Mouse (Mus musculus) forebrain, embryonic 11.5 days (tissue): ENCODE data around the gene Ltbp2. TPM values are rescaled to one million over a fixed set of nuclear protein-coding genes. Genes with fewer than 3 reads are reported as not detected.
A peak's percentile ranks its signal among the peaks of the same experiment; 100 is the strongest.

Experiments
- ATAC-seq: fragments of 200-750 bp; cut with Nextera tagmentation; replicated peaks from 2 replicates; pipeline ENCODE4 v1.8.0; 2017; ENCODE audit warnings: moderate TSS enrichment; ENCODE audit not compliant: low FRiP score
- DNase-seq: peaks from one replicate; pipeline ENCODE4 v3.0.0-alpha.2; 2017; ENCODE audit warnings: low spot score
- H3K27ac ChIP-seq: fragments of 300-500 bp; sonication (generic); 2 replicates; pipeline ENCODE4 v1.5.1; 2014; ENCODE audit warnings: low read depth, low read length
- H3K27me3 ChIP-seq: fragments of 300-500 bp; sonication (generic); 2 replicates; pipeline ENCODE4 v1.6.1; 2014; ENCODE audit warnings: mild to moderate bottlenecking, low read length, mixed read lengths; ENCODE audit not compliant: control insufficient read depth, insufficient read depth
- H3K36me3 ChIP-seq: fragments of 300-500 bp; sonication (generic); 2 replicates; pipeline ENCODE4 v1.6.1; 2014; ENCODE audit warnings: mild to moderate bottlenecking, low read length, moderate library complexity, mixed read lengths; ENCODE audit not compliant: control insufficient read depth, insufficient read depth
- H3K4me1 ChIP-seq: fragments of 300-500 bp; sonication (generic); replicated peaks from 2 replicates; pipeline ENCODE4 v1.6.1; 2014; ENCODE audit warnings: low read length, mixed read lengths; ENCODE audit not compliant: control insufficient read depth, insufficient read depth
- H3K4me2 ChIP-seq: fragments of 300-500 bp; sonication (generic); 2 replicates; pipeline ENCODE4 v1.6.1; 2014; ENCODE audit warnings: low read depth, mild to moderate bottlenecking, low read length, moderate library complexity, mixed read lengths; ENCODE audit not compliant: severe bottlenecking
- H3K4me3 ChIP-seq: fragments of 300-500 bp; sonication (generic); 2 replicates; pipeline ENCODE4 v1.5.1; 2014; ENCODE audit warnings: low read depth, low read length
- H3K9ac ChIP-seq: fragments of 300-500 bp; sonication (generic); 2 replicates; pipeline ENCODE4 v1.6.1; 2014; ENCODE audit warnings: low read length
- H3K9me3 ChIP-seq: fragments of 300-500 bp; sonication (generic); 2 replicates; pipeline ENCODE4 v1.6.1; 2016; ENCODE audit warnings: low read length, mixed read lengths; ENCODE audit not compliant: control insufficient read depth
- WGBS: fragments of 180-500 bp; shearing (Covaris S2); extraction: QIAGEN DNeasy Blood & Tissue Kit; methylation state at CpG from one replicate; pipeline ENCODE4 v1.1.7; 2014; 5-methylcytosine and 5-hydroxymethylcytosine counted together
- polyA plus RNA-seq: library from polyadenylated mRNA; unstranded; fragments of >200 nt; fragmentation: Nextera tagmentation; extraction: Ambion mirVana; gene quantifications from 2 replicates; pipeline ENCODE4 v1.2.1, GENCODE M21; 2014

Gene Ltbp2
- polyA plus RNA-seq, 1 experiment from 2014 or later: not detected

- WGBS: 73% methylated on average over 9 of the region's 9 CpGs
- Histone ChIP-seq H3K36me3 (no peaks in the 10 kb centered on the region), H3K27me3 (no peaks in the 10 kb centered on the region), H3K27ac (no peak overlapping the region), H3K9ac (no peak overlapping the region), H3K4me2 (no peak overlapping the region), H3K4me1 (no peaks in the 10 kb centered on the region), H3K4me3 (no peak overlapping the region), H3K9me3 (no peaks in the 10 kb centered on the region)
- DNase-seq (no peak), ATAC-seq (no peak)
These were observed 10.9 kb downstream of the Ltbp2 start for GRCm38 (mm10) chr12:84865431-84865830.

DNA sequence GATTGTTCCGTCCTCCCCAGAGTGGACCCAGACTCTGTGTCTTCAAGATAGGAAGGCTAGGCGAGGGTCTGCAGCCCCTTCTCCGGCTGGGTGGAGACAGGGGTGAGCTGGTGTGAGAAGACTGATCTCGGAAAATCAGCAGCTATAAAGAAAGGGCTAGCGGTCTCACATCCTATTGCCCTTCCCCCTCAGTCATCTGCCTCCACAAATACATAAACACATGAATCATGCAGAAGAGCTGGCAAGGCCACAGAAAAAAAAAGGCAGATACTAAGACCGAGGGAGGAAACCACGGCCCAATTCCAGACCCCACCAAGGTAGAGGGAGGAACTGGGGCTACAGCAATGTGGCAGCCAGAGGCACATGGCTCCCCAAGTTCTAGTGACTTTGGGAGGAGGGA lies 11.5 kb downstream of the Ltbp2 start:
- Histone ChIP-seq H3K4me2 (no peak overlapping the region), H3K9ac (no peak overlapping the region), H3K9me3 (no peaks in the 10 kb centered on the region), H3K4me1 (no peaks in the 10 kb centered on the region), H3K27me3 (no peaks in the 10 kb centered on the region), H3K36me3 (no peaks in the 10 kb centered on the region), H3K27ac (no peak overlapping the region), H3K4me3 (no peak overlapping the region)
- WGBS: 80% methylated on average over 7 of the region's 7 CpGs
- ATAC-seq (no peak), DNase-seq (no peak)

GRCm38 (mm10) chr12:84863196-84863595 lies 13.1 kb downstream of the Ltbp2 start:
- Histone ChIP-seq H3K36me3 (no peaks in the 10 kb centered on the region), H3K4me3 (no peak overlapping the region), H3K27ac (no peak overlapping the region), H3K4me2 (no peak overlapping the region), H3K4me1 (no peaks in the 10 kb centered on the region), H3K27me3 (no peaks in the 10 kb centered on the region), H3K9ac (no peak overlapping the region), H3K9me3 (no peaks in the 10 kb centered on the region)
- 86% methylated on average over 5 of the region's 5 CpGs for WGBS
- no peak for DNase-seq
- no peak for ATAC-seq

DNA sequence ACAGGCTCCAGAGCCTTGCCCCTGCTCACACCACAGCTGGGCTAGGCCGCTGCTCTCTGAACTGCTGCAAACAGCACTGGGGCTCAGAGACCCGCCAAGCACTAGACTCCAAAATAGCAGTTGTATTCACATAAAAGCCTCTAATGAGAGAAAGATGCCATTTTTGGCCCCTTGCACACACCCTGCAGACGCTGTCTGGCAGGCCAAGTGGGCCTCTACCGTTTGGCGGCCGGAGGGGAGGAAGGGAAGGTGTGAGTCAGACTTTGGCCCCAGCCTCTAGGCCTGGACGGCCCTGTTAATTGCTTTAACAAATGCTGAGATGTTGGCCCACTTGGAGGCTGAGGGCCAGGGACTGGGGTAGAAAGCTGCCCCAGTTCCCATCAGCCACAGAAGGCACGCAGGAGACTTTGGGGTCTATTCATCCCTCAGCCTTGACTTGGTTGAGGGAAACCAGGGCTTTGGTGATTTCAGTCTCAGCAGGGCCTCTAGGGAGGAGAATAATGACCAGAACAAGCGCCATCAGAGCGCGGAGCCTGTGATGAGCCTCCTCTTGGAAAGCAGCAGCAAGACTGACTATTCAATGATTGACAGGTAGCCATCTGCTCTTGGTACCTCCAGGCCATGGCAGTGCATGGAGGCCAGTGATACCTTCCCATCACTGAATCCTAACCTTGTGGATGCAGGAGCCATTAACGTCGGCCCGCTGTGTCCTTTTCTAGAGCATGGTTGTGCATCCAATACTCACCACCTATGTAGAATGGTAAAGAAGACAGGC lies 14.0 kb downstream of the Ltbp2 start:
- 87% methylated on average over 14 of the region's 14 CpGs for WGBS
- no peaks in the 10 kb centered on the region for H3K27me3 ChIP-seq
- no peaks in the 10 kb centered on the region for H3K4me1 ChIP-seq
- no peak overlapping the region for H3K9ac ChIP-seq
- ATAC-seq: no peak
- no peak for DNase-seq
- H3K4me3 ChIP-seq: no peak overlapping the region
- no peaks in the 10 kb centered on the region for H3K9me3 ChIP-seq
- H3K36me3 ChIP-seq: no peaks in the 10 kb centered on the region
- no peak overlapping the region for H3K27ac ChIP-seq
- H3K4me2 ChIP-seq: no peak overlapping the region

GRCm38 (mm10) chr12:84858149-84859113 lies 17.9 kb downstream of the Ltbp2 start:
- no peak overlapping the region for H3K27ac ChIP-seq
- ATAC-seq (no peak), DNase-seq (no peak)
- H3K36me3 ChIP-seq: no peaks in the 10 kb centered on the region
- no peaks in the 10 kb centered on the region for H3K27me3 ChIP-seq
- H3K4me3 ChIP-seq: no peak overlapping the region
- H3K9ac ChIP-seq: no peak overlapping the region
- H3K4me2 ChIP-seq: no peak overlapping the region
- WGBS: 63% methylated on average over 17 of the region's 17 CpGs
- no peaks in the 10 kb centered on the region for H3K9me3 ChIP-seq
- H3K4me1 ChIP-seq: no peaks in the 10 kb centered on the region

- Histone ChIP-seq H3K27ac (no peak overlapping the region), H3K27me3 (no peaks in the 10 kb centered on the region), H3K9me3 (no peaks in the 10 kb centered on the region), H3K36me3 (no peaks in the 10 kb centered on the region), H3K9ac (no peak overlapping the region), H3K4me3 (no peak overlapping the region), H3K4me2 (no peak overlapping the region), H3K4me1 (no peaks in the 10 kb centered on the region)
- DNase-seq: no peak
- no peak for ATAC-seq
- 68% methylated on average over 4 of the region's 4 CpGs for WGBS
These were observed 18.6 kb downstream of the Ltbp2 start for GRCm38 (mm10) chr12:84857706-84858105.

DNA sequence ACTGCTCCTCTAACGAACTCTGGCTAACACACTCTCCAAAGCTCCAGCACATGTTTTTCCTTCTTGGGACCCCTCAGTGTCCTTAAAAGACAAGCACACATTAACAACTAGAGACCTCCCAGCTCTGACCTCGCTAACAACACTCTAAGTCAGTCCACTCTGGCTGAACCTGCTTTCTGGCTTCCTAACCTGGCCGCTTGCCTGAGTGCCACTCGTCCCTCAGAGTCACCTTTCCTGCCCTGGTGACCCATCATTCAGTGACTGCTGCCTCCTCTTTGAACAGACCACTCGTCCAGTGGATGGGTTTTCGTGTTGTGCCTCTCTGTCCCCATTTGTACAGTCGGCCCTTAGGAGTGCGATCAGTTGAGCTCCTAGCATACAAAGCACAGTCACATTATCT lies 19.8 kb downstream of the Ltbp2 start:
- Histone ChIP-seq H3K9ac (no peak overlapping the region), H3K9me3 (no peaks in the 10 kb centered on the region), H3K27ac (no peak overlapping the region), H3K4me1 (no peaks in the 10 kb centered on the region), H3K4me2 (no peak overlapping the region), H3K27me3 (no peaks in the 10 kb centered on the region), H3K4me3 (no peak overlapping the region), H3K36me3 (no peaks in the 10 kb centered on the region)
- WGBS: 84% methylated on average over 8 of the region's 8 CpGs
- ATAC-seq (no peak), DNase-seq (no peak)

- Histone ChIP-seq H3K4me1 (no peaks in the 10 kb centered on the region), H3K9ac (no peak overlapping the region), H3K9me3 (no peaks in the 10 kb centered on the region), H3K36me3 (no peaks in the 10 kb centered on the region), H3K4me3 (no peak overlapping the region), H3K4me2 (no peak overlapping the region), H3K27me3 (no peaks in the 10 kb centered on the region), H3K27ac (no peak overlapping the region)
- WGBS: 87% methylated on average over 4 of the region's 4 CpGs
- ATAC-seq: no peak
- peak; percentile 42 for DNase-seq
These were observed 21.2 kb downstream of the Ltbp2 start for GRCm38 (mm10) chr12:84855084-84855625.
